Mouse (Mus musculus) stomach, embryonic 15.5 days (tissue): ENCODE measurements around the gene Slc16a4. TPM values are rescaled to one million over a fixed set of nuclear protein-coding genes. Genes with fewer than 3 reads are reported as not detected.
A peak's percentile ranks its signal among the peaks of the same experiment; 100 is the strongest.

Experiments used
- ATAC-seq: fragments of 200-750 bp; cut with Nextera tagmentation; 2 replicates; pipeline ENCODE4 v1.8.0; 2017; ENCODE audit warnings: low read depth, moderate number of reproducible peaks, moderate TSS enrichment; ENCODE audit not compliant: insufficient read depth, low FRiP score
- H3K27ac ChIP-seq: fragments of 300-500 bp; sonication (generic); 2 replicates; pipeline ENCODE4 v1.5.1; 2015; ENCODE audit warnings: mild to moderate bottlenecking, inconsistent platforms
- H3K27me3 ChIP-seq: fragments of 300-500 bp; sonication (generic); replicated peaks from 2 replicates; pipeline ENCODE4 v1.6.1; 2015; ENCODE audit warnings: inconsistent platforms
- H3K36me3 ChIP-seq: fragments of 300-500 bp; sonication (generic); 2 replicates; pipeline ENCODE4 v1.6.1; 2015; ENCODE audit warnings: inconsistent platforms
- H3K4me1 ChIP-seq: fragments of 300-500 bp; sonication (generic); 2 replicates; pipeline ENCODE4 v1.6.1; 2015; ENCODE audit warnings: inconsistent platforms
- H3K4me2 ChIP-seq: fragments of 300-500 bp; sonication (generic); 2 replicates; pipeline ENCODE4 v1.6.1; 2015; ENCODE audit warnings: mild to moderate bottlenecking, inconsistent platforms
- H3K4me3 ChIP-seq: fragments of 300-500 bp; sonication (generic); replicated peaks from 2 replicates; pipeline ENCODE4 v1.5.1; 2015; ENCODE audit warnings: inconsistent platforms
- H3K9ac ChIP-seq: fragments of 300-500 bp; sonication (generic); 2 replicates; pipeline ENCODE4 v1.6.1; 2015; ENCODE audit warnings: inconsistent platforms
- H3K9me3 ChIP-seq: fragments of 300-500 bp; sonication (generic); 2 replicates; pipeline ENCODE4 v1.6.1; 2016; ENCODE audit warnings: inconsistent platforms
- WGBS: fragments of 180-500 bp; shearing (Covaris S2); methylation state at CpG from one replicate; pipeline ENCODE4 v1.1.7; 2015; 5-methylcytosine and 5-hydroxymethylcytosine counted together
- polyA plus RNA-seq: library from polyadenylated mRNA; unstranded; fragments of >200 nt; fragmentation: Nextera tagmentation; extraction: Ambion mirVana; gene quantifications from 2 replicates; pipeline ENCODE4 v1.2.1, GENCODE M21; 2015

Slc16a4 gene
- polyA plus RNA-seq, 1 experiment from 2014 or later, result 2.6 TPM

GRCm38 (mm10) chr3:107321141-107321540 is 30.1 kb downstream of the Slc16a4 start:
- H3K4me2 ChIP-seq, result no peak overlapping the region
- no peaks in the 10 kb centered on the region for H3K9me3 ChIP-seq
- H3K9ac ChIP-seq, result no peak overlapping the region
- no peak overlapping the region for H3K27ac ChIP-seq
- H3K4me1 ChIP-seq, result peaks cover 17% of the 10 kb centered on the region; the same call in 1 of the 2 replicates
- no peak for ATAC-seq
- H3K36me3 ChIP-seq, result peaks cover 16% of the 10 kb centered on the region; the same call in 1 of the 2 replicates
- 88% methylated on average over 2 of the region's 2 CpGs for WGBS
- H3K27me3 ChIP-seq, result no peaks in the 10 kb centered on the region
- H3K4me3 ChIP-seq, result no peak overlapping the region

- H3K4me1 ChIP-seq, result peaks cover 17% of the 10 kb centered on the region; the same call in 1 of the 2 replicates
- no peaks in the 10 kb centered on the region for H3K27me3 ChIP-seq
- peaks cover 17% of the 10 kb centered on the region; the same call in 1 of the 2 replicates for H3K36me3 ChIP-seq
- H3K4me3 ChIP-seq, result no peak overlapping the region
- H3K9ac ChIP-seq, result no peak overlapping the region
- H3K27ac ChIP-seq, result no peak overlapping the region
- H3K9me3 ChIP-seq, result no peaks in the 10 kb centered on the region
- no peak for ATAC-seq
- H3K4me2 ChIP-seq, result no peak overlapping the region
These were observed 30.7 kb downstream of the Slc16a4 start for GRCm38 (mm10) chr3:107321776-107322175.

GRCm38 (mm10) chr3:107326442-107326841 is 35.4 kb downstream of the Slc16a4 start:
- no peaks in the 10 kb centered on the region for H3K27me3 ChIP-seq
- H3K27ac ChIP-seq, result no peak overlapping the region
- no peak for ATAC-seq
- H3K36me3 ChIP-seq, result peaks cover 21% of the 10 kb centered on the region; the same call in 1 of the 2 replicates
- H3K4me3 ChIP-seq, result no peak overlapping the region
- no peak overlapping the region for H3K4me2 ChIP-seq
- 96% methylated on average over 1 of the region's 1 CpGs for WGBS
- no peak overlapping the region for H3K9ac ChIP-seq
- peaks cover 30% of the 10 kb centered on the region for H3K4me1 ChIP-seq
- H3K9me3 ChIP-seq, result no peaks in the 10 kb centered on the region

- H3K36me3 ChIP-seq, result peaks cover 11% of the 10 kb centered on the region; the same call in 1 of the 2 replicates
- no peaks in the 10 kb centered on the region for H3K27me3 ChIP-seq
- 50% methylated on average over 28 of the region's 28 CpGs for WGBS
- no peak overlapping the region for H3K9ac ChIP-seq
- H3K4me2 ChIP-seq, result peak overlapping the region; percentile 91
- ATAC-seq, result no peak
- H3K9me3 ChIP-seq, result no peaks in the 10 kb centered on the region
- no peak overlapping the region for H3K27ac ChIP-seq
- peak overlapping the region; percentile 99 for H3K4me3 ChIP-seq
- peaks cover 22% of the 10 kb centered on the region for H3K4me1 ChIP-seq
These were observed 39.7 kb downstream of the Slc16a4 start for GRCm38 (mm10) chr3:107330503-107331424.

GRCm38 (mm10) chr3:107331746-107332126 is 40.7 kb downstream of the Slc16a4 start:
- Histone ChIP-seq H3K4me2 (peak overlapping the region; percentile 91), H3K27ac (peak overlapping the region; percentile 93; the same call in 1 of the 2 replicates), H3K4me1 (peaks cover 19% of the 10 kb centered on the region), H3K9me3 (no peaks in the 10 kb centered on the region), H3K9ac (peak overlapping the region; percentile 91), H3K36me3 (0 out of 2 replicates have a peak, but pooled peaks cover 8% of the 10 kb centered on the region), H3K4me3 (peak overlapping the region; percentile 99), H3K27me3 (no peaks in the 10 kb centered on the region)
- ATAC-seq, result no peak
- 16% methylated on average over 17 of the region's 17 CpGs for WGBS

- Histone ChIP-seq H3K27me3 (no peaks in the 10 kb centered on the region), H3K27ac (peak overlapping the region; percentile 93), H3K36me3 (0 out of 2 replicates have a peak, but pooled peaks cover 8% of the 10 kb centered on the region), H3K4me2 (peak overlapping the region; percentile 91), H3K4me3 (peak overlapping the region; percentile 99), H3K9ac (peak overlapping the region; percentile 91), H3K4me1 (peaks cover 19% of the 10 kb centered on the region), H3K9me3 (no peaks in the 10 kb centered on the region)
- ATAC-seq, result no peak
- under 1% methylated on average over 75 of the region's 75 CpGs for WGBS
These were observed 41.3 kb downstream of the Slc16a4 start for GRCm38 (mm10) chr3:107332127-107332959.

GRCm38 (mm10) chr3:107332960-107333380 is 41.9 kb downstream of the Slc16a4 start:
- H3K9ac ChIP-seq, result peak overlapping the region; percentile 91
- H3K27me3 ChIP-seq, result no peaks in the 10 kb centered on the region
- peak overlapping the region; percentile 75 for H3K4me2 ChIP-seq
- H3K36me3 ChIP-seq, result 0 out of 2 replicates have a peak, but pooled peaks cover 8% of the 10 kb centered on the region
- H3K27ac ChIP-seq, result peak overlapping the region; percentile 98
- 1% methylated on average over 37 of the region's 37 CpGs for WGBS
- H3K4me3 ChIP-seq, result peak overlapping the region; percentile 99
- H3K9me3 ChIP-seq, result no peaks in the 10 kb centered on the region
- peak; percentile 95 for ATAC-seq
- peaks cover 19% of the 10 kb centered on the region for H3K4me1 ChIP-seq

- H3K4me1 ChIP-seq, result peaks cover 19% of the 10 kb centered on the region
- H3K4me3 ChIP-seq, result peak within 1 kb of the TSS; percentile 99
- H3K27ac ChIP-seq, result peak within 1 kb of the TSS; percentile 98
- no peaks in the 10 kb centered on the region for H3K27me3 ChIP-seq
- H3K9ac ChIP-seq, result peak within 1 kb of the TSS; percentile 91
- H3K9me3 ChIP-seq, result no peaks in the 10 kb centered on the region
- peak within 1 kb of the TSS; percentile 91 for H3K4me2 ChIP-seq
- H3K36me3 ChIP-seq, result 0 out of 2 replicates have a peak, but pooled peaks cover 8% of the 10 kb centered on the region
- peak; percentile 90 for ATAC-seq
- WGBS, result under 1% methylated on average over 62 of the region's 62 CpGs
These were observed 42.6 kb downstream of the Slc16a4 start, which contains the start of gene Rbm15 for GRCm38 (mm10) chr3:107333381-107334201. TSS of gene Rbm15 (minus strand) at chr3:107333673.

GRCm38 (mm10) chr3:107334202-107334934 is 43.3 kb downstream of the Slc16a4 start:
- ATAC-seq, result no peak
- H3K4me2 ChIP-seq, result peak overlapping the region; percentile 75
- H3K9me3 ChIP-seq, result no peaks in the 10 kb centered on the region
- peak overlapping the region; percentile 62 for H3K9ac ChIP-seq
- peak overlapping the region; percentile 99 for H3K4me3 ChIP-seq
- H3K4me1 ChIP-seq, result peaks cover 19% of the 10 kb centered on the region
- no peaks in the 10 kb centered on the region for H3K27me3 ChIP-seq
- WGBS, result 9% methylated on average over 12 of the region's 12 CpGs
- peak overlapping the region; percentile 98 for H3K27ac ChIP-seq
- H3K36me3 ChIP-seq, result 0 out of 2 replicates have a peak, but pooled peaks cover 8% of the 10 kb centered on the region

GRCm38 (mm10) chr3:107343971-107344370 is 52.9 kb downstream of the Slc16a4 start:
- Histone ChIP-seq H3K4me3 (no peak overlapping the region), H3K9ac (no peak overlapping the region), H3K4me1 (no peaks in the 10 kb centered on the region), H3K36me3 (no peaks in the 10 kb centered on the region), H3K27me3 (no peaks in the 10 kb centered on the region), H3K4me2 (no peak overlapping the region), H3K27ac (no peak overlapping the region), H3K9me3 (no peaks in the 10 kb centered on the region)
- ATAC-seq, result no peak
- 48% methylated on average over 3 of the region's 3 CpGs for WGBS
